Mouse (Mus musculus): ENCODE data around the gene Dpt.

Gene Dpt

DNA sequence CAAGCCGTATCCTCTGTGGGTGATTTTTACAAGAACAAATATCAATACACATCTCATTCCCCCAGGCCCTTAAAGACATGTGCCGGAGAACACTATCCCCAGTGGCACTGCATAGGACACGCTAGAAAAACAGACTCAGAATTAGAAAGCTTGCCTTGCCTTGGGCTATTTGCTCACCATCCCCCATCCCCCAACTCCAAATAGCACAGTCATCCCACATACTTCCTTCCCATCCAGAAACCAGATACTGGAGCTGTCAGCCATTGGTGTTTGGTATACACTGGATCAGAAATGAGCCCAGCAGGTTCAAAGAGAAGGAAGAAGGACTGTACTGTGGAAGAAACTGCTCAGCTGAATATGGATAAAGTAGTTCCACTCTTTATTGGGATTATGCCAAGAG is 25.4 kb downstream of the Dpt start:
- no peak for DNase-seq

DNA sequence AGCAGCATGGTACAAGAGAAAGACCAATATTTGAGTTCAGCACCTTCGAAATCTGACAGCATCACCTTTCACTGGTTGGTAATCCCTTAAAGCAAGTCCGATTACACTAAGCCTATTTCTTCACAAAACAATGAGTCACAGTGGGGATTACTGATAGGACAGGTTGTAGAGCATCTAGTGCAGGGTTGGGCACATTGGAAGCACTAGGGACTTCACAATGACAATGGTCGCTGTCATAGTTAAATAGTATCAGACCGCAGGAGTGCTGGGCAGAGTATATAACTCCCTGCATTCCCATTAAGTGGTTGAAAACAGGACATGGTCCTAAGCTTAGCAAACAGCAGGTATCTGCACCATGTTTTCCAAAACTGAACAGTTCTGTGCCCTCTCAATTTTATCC is 25.8 kb downstream of the Dpt start:
- no peak for DNase-seq

DNA sequence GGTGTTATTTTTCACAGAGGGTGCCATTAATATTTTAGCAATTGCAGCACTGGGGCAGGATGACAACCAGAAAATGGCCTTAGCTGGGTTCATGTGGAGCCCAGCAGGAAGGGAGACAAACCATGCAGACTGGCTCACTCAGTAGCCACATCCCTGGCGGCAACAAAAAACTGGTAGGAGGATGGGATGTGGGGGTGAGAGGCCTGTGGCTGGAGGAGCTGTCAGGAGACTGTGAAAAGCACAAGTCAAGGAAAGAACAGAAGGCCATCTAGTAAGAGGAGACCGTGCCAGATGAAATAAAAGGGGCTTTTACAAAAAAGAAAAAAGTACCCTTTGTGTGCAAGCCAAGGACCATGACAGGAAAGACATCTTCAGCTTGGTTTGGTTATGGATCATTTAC is 28.5 kb downstream of the Dpt start:
- no peak for DNase-seq

DNA sequence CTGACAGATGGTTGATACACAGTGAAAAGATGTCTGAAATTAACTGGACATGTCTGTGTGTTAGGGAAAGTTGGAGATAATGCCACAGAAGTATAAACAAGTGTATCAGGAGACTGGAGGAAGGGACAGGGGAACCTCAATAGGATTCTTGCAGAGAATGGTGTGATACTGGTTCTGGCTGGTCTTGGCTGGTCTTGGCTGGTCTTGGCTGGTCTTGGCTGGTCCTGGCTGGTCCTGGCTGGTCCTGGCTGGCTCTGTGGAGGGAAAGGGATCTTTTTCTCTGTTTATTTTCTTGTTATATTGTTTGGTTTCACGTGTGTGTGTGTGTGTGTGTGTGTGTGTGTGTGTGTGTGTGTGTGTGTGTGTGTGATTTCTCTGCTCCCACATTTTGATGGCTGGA is 33.4 kb downstream of the Dpt start:
- no peak for DNase-seq

DNA sequence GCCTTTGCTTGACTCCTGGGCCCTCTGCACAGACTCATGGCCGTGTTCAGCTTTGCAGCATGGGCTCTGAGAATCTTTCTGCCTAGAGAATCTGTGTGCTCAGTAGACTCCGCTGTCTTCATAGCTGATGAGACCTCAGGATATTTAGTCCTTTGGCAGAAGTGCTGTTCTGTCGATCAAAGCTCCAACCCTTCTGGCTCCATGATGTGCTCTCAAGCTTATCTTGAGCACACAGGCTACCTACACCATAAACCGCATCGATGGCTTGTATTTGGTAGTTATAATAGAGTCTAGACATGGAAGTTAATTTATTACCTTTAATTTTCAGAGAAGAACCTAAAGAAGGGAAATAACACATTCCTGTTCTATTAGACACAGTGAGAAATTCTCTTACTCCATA is 36.0 kb downstream of the Dpt start:
- no peak for DNase-seq

DNA sequence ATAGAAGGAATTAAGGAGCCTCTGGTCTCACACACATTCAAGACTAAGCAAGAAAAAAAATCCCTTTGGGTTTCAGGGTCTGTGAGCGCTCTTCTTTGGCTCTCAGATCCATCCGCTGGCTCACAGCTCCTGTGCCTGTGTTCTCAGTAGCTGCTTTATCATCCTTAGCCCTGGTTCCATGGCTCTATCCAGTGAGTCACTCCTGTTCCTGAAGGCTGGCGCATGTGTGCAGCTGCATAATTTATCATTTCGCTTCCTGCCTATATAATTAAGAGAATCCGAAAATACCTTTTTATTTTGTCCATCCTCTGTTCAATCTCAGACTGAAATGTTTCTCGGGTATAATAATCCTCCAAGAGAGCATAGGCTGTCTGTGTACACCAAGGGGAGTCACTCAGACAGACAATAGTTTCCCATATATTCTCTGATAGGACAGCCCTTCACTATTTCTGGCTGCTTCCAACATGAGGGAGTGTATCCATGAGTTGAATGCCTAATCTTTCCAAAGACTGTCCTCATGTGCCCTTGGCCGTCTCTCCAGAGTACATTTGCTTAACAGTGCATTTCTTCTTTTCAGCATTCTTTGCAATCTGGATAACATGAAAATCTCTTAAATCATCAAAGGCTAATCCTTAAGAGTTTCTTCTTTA is 52.3 kb downstream of the Dpt start:
- peak; percentile 42 for DNase-seq

DNA sequence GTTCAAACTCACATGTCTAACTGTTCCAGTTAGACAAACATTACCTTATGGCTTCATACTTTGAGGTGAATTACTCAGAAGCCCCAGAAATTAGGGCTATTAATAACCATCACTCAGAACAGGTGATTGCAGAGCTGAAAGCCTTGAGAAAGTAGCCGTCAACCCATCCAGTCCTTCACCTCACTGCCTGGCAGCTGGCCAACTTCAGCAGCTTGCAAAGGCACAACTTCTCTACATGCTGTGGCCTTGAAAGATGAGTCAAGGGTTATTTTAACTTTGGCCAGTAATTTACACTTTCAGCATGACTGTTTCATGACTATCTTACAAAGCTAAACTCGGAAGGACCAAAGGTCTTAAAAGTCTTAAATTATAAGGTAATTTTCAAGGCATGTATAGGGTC is 59.3 kb downstream of the Dpt start:
- peak; percentile 56 for DNase-seq

DNA sequence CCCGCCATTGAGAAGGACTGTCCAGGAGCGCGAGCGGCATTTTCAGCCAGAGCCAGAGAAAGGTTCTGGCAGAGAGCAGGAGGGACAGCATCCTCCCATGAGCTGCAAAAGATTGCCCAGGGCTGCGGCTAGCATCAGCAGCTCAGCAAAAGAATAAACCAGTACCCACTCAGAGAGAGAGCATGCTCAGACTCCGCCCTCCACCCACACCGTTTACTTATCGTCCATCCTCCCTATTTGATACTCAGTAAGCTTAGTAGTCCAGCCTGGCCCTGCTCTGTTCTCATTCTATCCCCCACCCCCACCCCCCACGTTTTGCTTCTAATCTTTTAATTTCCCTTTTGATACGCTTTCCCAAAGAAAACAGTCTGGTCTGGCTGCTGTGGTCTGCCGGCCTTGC is 63.5 kb downstream of the Dpt start:
- no peak for DNase-seq

DNA sequence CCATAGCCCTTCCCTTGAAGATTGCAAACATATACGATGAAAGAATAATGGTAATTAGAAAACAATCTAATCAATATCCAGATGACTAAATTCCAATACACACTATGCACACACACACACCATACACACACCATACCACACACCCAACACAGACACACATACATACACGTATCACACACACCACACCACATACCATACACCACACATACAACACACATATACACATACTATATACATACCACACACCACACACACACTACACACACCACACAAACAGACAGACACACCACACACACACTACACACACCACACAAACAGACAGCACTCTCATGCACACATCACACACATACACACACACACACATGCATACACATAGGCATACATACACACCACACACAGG is 64.3 kb downstream of the Dpt start:
- DNase-seq = no peak

DNA sequence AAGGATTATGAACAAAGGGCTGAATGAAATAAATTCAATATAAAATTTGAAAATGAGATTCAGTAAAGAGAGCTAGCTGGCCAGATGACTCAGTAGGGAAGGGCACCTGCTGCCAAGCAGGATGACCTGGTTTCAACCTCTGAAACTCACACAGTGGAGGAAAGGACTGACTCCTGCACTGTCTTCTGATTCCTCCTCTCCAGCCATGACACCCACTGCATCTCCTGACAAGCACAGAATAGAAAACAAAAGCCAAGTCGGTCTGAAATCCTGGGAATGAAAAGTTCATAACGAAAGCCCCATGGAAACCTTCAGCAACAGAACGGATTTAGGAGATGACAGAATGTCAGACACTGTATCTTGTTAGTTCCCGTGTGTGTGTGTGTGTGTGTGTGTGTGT is 65.1 kb downstream of the Dpt start:
- DNase-seq = no peak

DNA sequence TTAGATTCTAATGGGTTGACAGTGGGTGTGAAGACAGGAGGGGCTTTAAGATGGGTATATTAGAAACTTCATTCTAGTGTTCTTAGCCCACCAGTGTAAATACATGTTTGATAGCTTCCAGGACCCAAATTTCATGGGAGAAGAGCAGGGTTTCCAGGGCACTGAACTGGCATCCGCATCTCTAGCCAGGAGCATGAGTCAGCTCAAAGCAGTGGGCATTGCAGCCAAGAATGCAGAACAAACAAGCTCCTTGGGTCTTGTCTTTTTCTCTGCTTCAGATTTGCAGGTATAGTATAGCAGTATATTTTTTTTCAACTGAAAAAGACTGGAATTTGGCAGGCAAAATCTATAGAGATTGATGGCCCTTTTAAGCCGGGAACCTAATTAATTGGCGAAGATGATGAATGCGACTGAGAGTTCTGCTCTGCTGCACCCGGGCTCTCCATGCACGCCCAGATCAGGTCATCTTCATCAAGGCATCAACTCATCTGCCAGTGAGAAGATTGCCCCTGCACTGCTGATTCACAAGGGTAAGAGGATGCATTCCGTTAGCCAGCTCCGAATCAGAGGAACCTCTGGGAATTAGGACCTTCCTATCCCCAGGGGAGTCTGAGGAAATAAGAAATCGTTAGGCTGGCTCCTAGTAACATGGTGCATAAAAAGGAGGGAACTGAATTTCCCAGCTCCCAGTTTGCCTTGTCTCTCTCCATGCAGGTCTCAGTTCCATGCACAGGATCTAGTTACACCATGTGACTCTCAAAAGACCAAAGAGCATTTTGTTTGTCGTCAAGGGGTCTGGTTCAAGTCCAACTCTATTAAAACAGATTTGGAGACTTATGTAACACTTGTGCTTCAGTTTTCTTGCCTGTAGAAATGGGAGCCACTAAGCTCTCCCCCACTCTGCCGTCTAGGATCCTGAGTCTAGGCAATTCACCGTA is 66.8 kb downstream of the Dpt start:
- no peak for DNase-seq

DNA sequence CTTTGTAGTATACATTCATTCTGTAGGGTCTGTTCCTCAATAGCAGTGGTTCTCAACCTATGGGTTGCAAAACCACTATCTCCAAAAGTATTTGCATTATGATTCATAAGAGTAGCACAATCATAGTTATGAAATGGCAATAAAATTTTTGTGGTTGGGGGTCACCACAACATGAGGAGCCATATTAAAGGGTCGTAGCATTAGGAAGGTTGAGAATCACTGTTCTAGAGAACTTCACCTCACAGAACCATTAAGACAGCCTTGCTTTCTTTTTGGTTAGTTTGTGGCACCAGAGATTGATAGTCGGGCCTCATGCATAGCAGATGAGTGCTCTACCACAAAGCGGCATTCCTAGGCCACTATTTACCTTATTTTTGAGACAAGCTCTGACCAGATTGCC is 68.2 kb downstream of the Dpt start:
- no peak for DNase-seq

DNA sequence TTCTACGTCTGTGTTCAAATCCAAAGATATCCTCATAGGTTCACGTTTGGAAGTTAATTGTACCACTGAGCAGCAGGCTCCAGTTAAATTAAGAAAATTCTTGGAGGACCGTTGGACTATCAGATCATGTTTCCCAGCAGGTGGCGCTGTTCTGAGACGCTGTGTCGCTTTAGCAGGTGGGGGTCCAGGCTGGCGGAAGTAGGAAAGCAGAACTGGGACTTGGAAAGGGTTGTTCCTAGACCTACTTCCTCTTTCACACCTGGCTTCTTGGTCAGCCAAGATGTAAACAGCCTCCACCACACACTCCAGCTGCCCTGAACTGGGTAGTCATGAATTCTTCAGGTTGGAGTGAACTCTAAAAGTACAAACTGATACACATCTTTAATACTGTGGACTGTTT is 74.2 kb downstream of the Dpt start:
- no peak for DNase-seq

All from kidney, postnatal 14 days (tissue).